Mouse (Mus musculus) heart, adult 2 months (tissue): ENCODE measurements at regions not wholly inside any gene's neighbourhood (a gene's known extent, or its start where the extent isn't known, plus 50 kb on each side); places are given as distances from the start of the nearest gene placed in this dataset.

Experiments
- DNase-seq, 2 experiments: peaks; one replicate each; pipeline ENCODE4 v3.0.0; 2021
- H3K27ac ChIP-seq: fragments of 200-600 bp; 2 replicates; pipeline ENCODE4 v1.8.1; 2022
- H3K27me3 ChIP-seq: fragments of 200-500 bp; 2 replicates; pipeline ENCODE4 v1.6.1; 2012; ENCODE audit warnings: mild to moderate bottlenecking, low read length, inconsistent platforms, mixed read lengths; ENCODE audit not compliant: control insufficient read depth, insufficient read depth
- H3K36me3 ChIP-seq: fragments of 200-500 bp; 2 replicates; pipeline ENCODE4 v1.6.1; 2012; ENCODE audit warnings: low read length, inconsistent platforms; ENCODE audit not compliant: control insufficient read depth, insufficient read depth
- H3K4me1 ChIP-seq: fragments of 200-500 bp; 2 replicates; pipeline ENCODE4 v1.6.1; 2011; ENCODE audit warnings: low read length; ENCODE audit not compliant: control insufficient read depth, insufficient read depth
- H3K4me3 ChIP-seq: fragments of 200-600 bp; 2 replicates; pipeline ENCODE4 v1.8.1; 2022
- H3K79me2 ChIP-seq: fragments of 200-500 bp; replicated peaks from 2 replicates; pipeline ENCODE4 v1.6.1; 2012; ENCODE audit warnings: mild to moderate bottlenecking, inconsistent platforms, low read length, moderate library complexity, mixed read lengths; ENCODE audit not compliant: control insufficient read depth, insufficient read depth
- H3K9ac ChIP-seq: fragments of 200-500 bp; 2 replicates; pipeline ENCODE4 v1.6.1; 2012; ENCODE audit warnings: low read depth, mild to moderate bottlenecking, control low read depth, inconsistent platforms, low read length, mixed read lengths
- CTCF ChIP-seq: fragments of 200-600 bp; IDR thresholded peaks from 2 replicates; pipeline ENCODE4 v1.8.1; 2022; ENCODE audit warnings: antibody characterized with exemption, mild to moderate bottlenecking, moderate library complexity
- EP300 ChIP-seq: fragments of 200-500 bp; IDR thresholded peaks from 2 replicates; pipeline ENCODE4 v1.6.1; 2011; ENCODE audit warnings: low read depth, low read length, control low read depth; ENCODE audit not compliant: insufficient read depth
- POLR2A ChIP-seq: fragments of 200-500 bp; IDR thresholded peaks from 2 replicates; pipeline ENCODE4 v1.6.1; 2011; ENCODE audit warnings: mild to moderate bottlenecking, low read depth, low read length, control low read depth; ENCODE audit not compliant: insufficient read depth
- WGBS: fragments of 180-500 bp; shearing (Covaris S2); methylation state at CpG from one replicate; pipeline ENCODE4 v1.1.7; 2018; 5-methylcytosine and 5-hydroxymethylcytosine counted together
- intact Hi-C: fragments of 180-260 bp; cut with DNase I; formaldehyde crosslinking; loops from one replicate; pipeline ENCODE4 v1.15.1; 2025

- DNase-seq = no peak
- Histone ChIP-seq H3K4me3 (no peak overlapping the region), H3K27ac (no peak overlapping the region), H3K79me2 (no peaks in the 10 kb centered on the region), H3K4me1 (no peaks in the 10 kb centered on the region), H3K9ac (no peak overlapping the region), H3K36me3 (no peaks in the 10 kb centered on the region), H3K27me3 (no peaks in the 10 kb centered on the region)
- TF ChIP-seq EP300 (no peak), POLR2A (no peak), CTCF (no peak)
- intact Hi-C loops = no loop called here
- WGBS = 71% methylated on average over 6 of the region's 6 CpGs
These were observed 173.2 kb upstream of the Gpr101 start for GRCm38 (mm10) chrX:57676764-57677163.

- no peak for DNase-seq
- Histone ChIP-seq H3K9ac (no peak overlapping the region), H3K36me3 (no peaks in the 10 kb centered on the region), H3K27ac (no peak overlapping the region), H3K4me1 (no peaks in the 10 kb centered on the region), H3K79me2 (no peaks in the 10 kb centered on the region), H3K4me3 (no peak overlapping the region), H3K27me3 (no peaks in the 10 kb centered on the region)
- intact Hi-C loops = loop anchor here (2.0 kb wide), 1 partner anchor 244 kb away; no protein-coding TSS in a partner anchor
- 20% methylated on average over 6 of the region's 6 CpGs for WGBS
- peak; percentile 71 for TF ChIP-seq CTCF
- TF ChIP-seq POLR2A = no peak
These were observed 171.4 kb upstream of the Gpr101 start for GRCm38 (mm10) chrX:57674955-57675354.

GRCm38 (mm10) chrX:57659571-57659970 lies 156.0 kb upstream of the Gpr101 start:
- Histone ChIP-seq H3K79me2 (no peaks in the 10 kb centered on the region), H3K4me1 (no peaks in the 10 kb centered on the region), H3K4me3 (no peak overlapping the region), H3K27ac (no peak overlapping the region), H3K27me3 (no peaks in the 10 kb centered on the region), H3K9ac (no peak overlapping the region), H3K36me3 (no peaks in the 10 kb centered on the region)
- 79% methylated on average over 3 of the region's 3 CpGs for WGBS
- TF ChIP-seq EP300 = no peak
- TF ChIP-seq POLR2A = no peak
- TF ChIP-seq CTCF = no peak
- intact Hi-C loops = no loop called here
- DNase-seq = no peak

- Histone ChIP-seq H3K9ac (no peak overlapping the region), H3K4me3 (no peak overlapping the region), H3K27ac (no peak overlapping the region), H3K27me3 (no peaks in the 10 kb centered on the region), H3K36me3 (no peaks in the 10 kb centered on the region), H3K79me2 (no peaks in the 10 kb centered on the region), H3K4me1 (no peaks in the 10 kb centered on the region)
- WGBS = 15% methylated on average over 2 of the region's 2 CpGs
- intact Hi-C loops = no loop called here
- TF ChIP-seq EP300 (no peak), POLR2A (no peak), CTCF (no peak)
- no peak for DNase-seq
These were observed 152.5 kb upstream of the Gpr101 start for GRCm38 (mm10) chrX:57656035-57656434.

- intact Hi-C loops = no loop called here
- no peaks in the 10 kb centered on the region for H3K4me1 ChIP-seq
- no peak overlapping the region for H3K4me3 ChIP-seq
- H3K27ac ChIP-seq = no peak overlapping the region
- no peaks in the 10 kb centered on the region for H3K79me2 ChIP-seq
- no peak for DNase-seq
- no peak overlapping the region for H3K9ac ChIP-seq
- 34% methylated on average over 3 of the region's 3 CpGs for WGBS
- TF ChIP-seq POLR2A (no peak), CTCF (no peak), EP300 (no peak)
- no peaks in the 10 kb centered on the region for H3K36me3 ChIP-seq
- no peaks in the 10 kb centered on the region for H3K27me3 ChIP-seq
These were observed 151.9 kb upstream of the Gpr101 start for GRCm38 (mm10) chrX:57655483-57655882.
